Mouse (Mus musculus): ENCODE data around the gene Slc5a4a. TPM values are rescaled to one million over a fixed set of nuclear protein-coding genes. Genes with fewer than 3 reads are reported as not detected.
A peak's percentile ranks its signal among the peaks of the same experiment; 100 is the strongest.

The Slc5a4a gene
- total and polyA plus RNA-seq, 2 experiments from 2014 or later = not detected

- no peak for DNase-seq (ENCODE audit: low spot score)
- 76% methylated on average over 9 of the region's 9 CpGs for WGBS
- Histone ChIP-seq H3K4me2 (ENCODE audit: low read depth, low read length) (no peak overlapping the region), H3K9me3 (replicated peaks; ENCODE audit: control insufficient read depth, low read length) (peaks cover 16% of the 10 kb centered on the region; the same call in 1 of the 2 replicates), H3K27me3 (ENCODE audit: control insufficient read depth, insufficient read depth, low read length) (no peaks in the 10 kb centered on the region), H3K4me3 (ENCODE audit: low read depth, low read length) (no peak overlapping the region), H3K36me3 (replicated peaks; ENCODE audit: control insufficient read depth, insufficient read depth, low read length) (peaks cover 71% of the 10 kb centered on the region), H3K9ac (replicated peaks; ENCODE audit: low read depth, low read length) (no peak overlapping the region), H3K4me1 (ENCODE audit: control insufficient read depth, insufficient read depth) (no peaks in the 10 kb centered on the region), H3K27ac (ENCODE audit: low read depth) (no peak overlapping the region)
- TF ChIP-seq EP300 (IDR thresholded peaks at IDR 0.05; ENCODE audit: low read depth) = no peak
- ATAC-seq (ENCODE audit: insufficient read depth, low read depth) = no peak
Observed at GRCm38 (mm10) chr10:76218240-76218639, 71.0 kb downstream of the Slc5a4a start.

GRCm38 (mm10) chr10:76225944-76226343 is 78.7 kb downstream of the Slc5a4a start:
- Histone ChIP-seq H3K4me3 (ENCODE audit: low read depth, low read length) (no peak overlapping the region), H3K9me3 (replicated peaks; ENCODE audit: control insufficient read depth, low read length) (no peaks in the 10 kb centered on the region), H3K9ac (replicated peaks; ENCODE audit: low read depth, low read length) (no peak overlapping the region), H3K27ac (ENCODE audit: low read depth) (no peak overlapping the region), H3K27me3 (ENCODE audit: control insufficient read depth, insufficient read depth, low read length) (no peaks in the 10 kb centered on the region), H3K4me2 (ENCODE audit: low read depth, low read length) (no peak overlapping the region), H3K4me1 (ENCODE audit: control insufficient read depth, insufficient read depth) (no peaks in the 10 kb centered on the region), H3K36me3 (replicated peaks; ENCODE audit: control insufficient read depth, insufficient read depth, low read length) (peaks cover 49% of the 10 kb centered on the region)
- TF ChIP-seq CTCF (IDR thresholded peaks at IDR 0.05; ENCODE audit: low read depth) (no peak), EP300 (IDR thresholded peaks at IDR 0.05; ENCODE audit: low read depth) (no peak)
- WGBS = 93% methylated on average over 11 of the region's 11 CpGs
- ATAC-seq (ENCODE audit: insufficient read depth, low read depth) (no peak), DNase-seq (ENCODE audit: low spot score) (no peak)

GRCm38 (mm10) chr10:76229627-76230026 is 82.4 kb downstream of the Slc5a4a start:
- Histone ChIP-seq H3K4me3 (ENCODE audit: low read depth, low read length) (no peak overlapping the region), H3K9ac (replicated peaks; ENCODE audit: low read depth, low read length) (no peak overlapping the region), H3K36me3 (replicated peaks; ENCODE audit: control insufficient read depth, insufficient read depth, low read length) (peaks cover 15% of the 10 kb centered on the region), H3K9me3 (replicated peaks; ENCODE audit: control insufficient read depth, low read length) (no peaks in the 10 kb centered on the region), H3K4me2 (ENCODE audit: low read depth, low read length) (no peak overlapping the region), H3K4me1 (ENCODE audit: control insufficient read depth, insufficient read depth) (no peaks in the 10 kb centered on the region), H3K27ac (ENCODE audit: low read depth) (no peak overlapping the region), H3K27me3 (ENCODE audit: control insufficient read depth, insufficient read depth, low read length) (no peaks in the 10 kb centered on the region)
- DNase-seq (ENCODE audit: low spot score) (no peak), ATAC-seq (ENCODE audit: insufficient read depth, low read depth) (no peak)
- TF ChIP-seq CTCF (IDR thresholded peaks at IDR 0.05; ENCODE audit: low read depth) = peak; percentile 21; the same call in 1 of the 2 replicates
- no peak for TF ChIP-seq EP300 (IDR thresholded peaks at IDR 0.05; ENCODE audit: low read depth)
- 67% methylated on average over 1 of the region's 1 CpGs for WGBS

- DNase-seq (ENCODE audit: low spot score) (peak; percentile 95), ATAC-seq (ENCODE audit: insufficient read depth, low read depth) (peak; percentile 98)
- H3K9me3 ChIP-seq (replicated peaks; ENCODE audit: control insufficient read depth, low read length) = no peaks in the 10 kb centered on the region
- TF ChIP-seq EP300 (IDR thresholded peaks at IDR 0.05; ENCODE audit: low read depth) = no peak
- TF ChIP-seq CTCF (IDR thresholded peaks at IDR 0.05; ENCODE audit: low read depth) = 0 out of 2 replicates have a peak, but pooled peaks have one; percentile 5
- no peaks in the 10 kb centered on the region for H3K36me3 ChIP-seq (replicated peaks; ENCODE audit: control insufficient read depth, insufficient read depth, low read length)
- peak within 1 kb of the TSS; percentile 74 for H3K27ac ChIP-seq (ENCODE audit: low read depth)
- WGBS = 1% methylated on average over 46 of the region's 47 CpGs
- peak within 1 kb of the TSS; percentile 89 for H3K4me3 ChIP-seq (ENCODE audit: low read depth, low read length)
- peaks cover 13% of the 10 kb centered on the region; the same call in 1 of the 2 replicates for H3K4me1 ChIP-seq (ENCODE audit: control insufficient read depth, insufficient read depth)
- H3K4me2 ChIP-seq (ENCODE audit: low read depth, low read length) = peak within 1 kb of the TSS; percentile 95
- H3K9ac ChIP-seq (replicated peaks; ENCODE audit: low read depth, low read length) = peak within 1 kb of the TSS; percentile 58
- H3K27me3 ChIP-seq (ENCODE audit: control insufficient read depth, insufficient read depth, low read length) = no peaks in the 10 kb centered on the region
Observed at GRCm38 (mm10) chr10:76237341-76238225, 90.3 kb downstream of the Slc5a4a start, which contains the start of gene Prmt2. TSS of gene Prmt2 (minus strand) at chr10:76237865.

MicroRNAs encoded within 50 kb of the gene (microRNA counts, 519-probe panel; counts per million panel counts)
- 2,436 counts per million, percentile 27 among the panel's probes with 10 or more counts for microRNA mmu-miR-678

Small RNAs within 50 kb of the gene (microRNA-seq; reads per million reads assigned to microRNA genes)
- gene Mir678 = not detected

Other genes with a start within 250 kb of the Slc5a4a start
- 45.7 and 51.2 TPM in 2 replicates for gene Smarcb1, start 225.8 kb upstream of the Slc5a4a start, total RNA-seq (2014; rRNA removed; ENCODE audit: low replicate concordance)
- gene Smarcb1, start 225.8 kb upstream of the Slc5a4a start, polyA plus RNA-seq (2015; fragmentation: Nextera tagmentation; extraction: Ambion mirVana) = 63.9 and 65.7 TPM in 2 replicates
- 1,554 and 1,749 TPM in 2 replicates for gene Chchd10, start 214.3 kb upstream of the Slc5a4a start, total RNA-seq (2014; rRNA removed; ENCODE audit: low replicate concordance)
- 1,293 and 1,345 TPM in 2 replicates for gene Chchd10, start 214.3 kb upstream of the Slc5a4a start, polyA plus RNA-seq (2015; fragmentation: Nextera tagmentation; extraction: Ambion mirVana)
- 13.7 and 29.4 TPM in 2 replicates for gene Mmp11, start 211.0 kb upstream of the Slc5a4a start, total RNA-seq (2014; rRNA removed; ENCODE audit: low replicate concordance)
- gene Mmp11, start 211.0 kb upstream of the Slc5a4a start, polyA plus RNA-seq (2015; fragmentation: Nextera tagmentation; extraction: Ambion mirVana) = 12.6 and 15.4 TPM in 2 replicates
- not detected in 2 replicates for gene Gm867, start 206.8 kb upstream of the Slc5a4a start, total RNA-seq (2014; rRNA removed; ENCODE audit: low replicate concordance)
- 0.31 and 0.32 TPM in 2 replicates for gene Gm867, start 206.8 kb upstream of the Slc5a4a start, polyA plus RNA-seq (2015; fragmentation: Nextera tagmentation; extraction: Ambion mirVana)
- gene Vpreb3, start 204.4 kb upstream of the Slc5a4a start, total RNA-seq (2014; rRNA removed; ENCODE audit: low replicate concordance) = 1.3 TPM in 1 of 2 replicates, not detected in the other
- gene Vpreb3, start 204.4 kb upstream of the Slc5a4a start, polyA plus RNA-seq (2015; fragmentation: Nextera tagmentation; extraction: Ambion mirVana) = 0.22 and 0.73 TPM in 2 replicates
- gene Gm5134, start 192.9 kb upstream of the Slc5a4a start, total RNA-seq (2014; rRNA removed; ENCODE audit: low replicate concordance) = 4.9 TPM in 1 of 2 replicates, not detected in the other
- gene Gm5134, start 192.9 kb upstream of the Slc5a4a start, polyA plus RNA-seq (2015; fragmentation: Nextera tagmentation; extraction: Ambion mirVana) = not detected in 2 replicates
- 4.8 and 7.7 TPM in 2 replicates for gene Zfp280b, start 114.8 kb upstream of the Slc5a4a start, total RNA-seq (2014; rRNA removed; ENCODE audit: low replicate concordance)
- gene Zfp280b, start 114.8 kb upstream of the Slc5a4a start, polyA plus RNA-seq (2015; fragmentation: Nextera tagmentation; extraction: Ambion mirVana) = 6.2 and 7.8 TPM in 2 replicates
- not detected in 2 replicates for gene Slc5a4b, start 36.5 kb upstream of the Slc5a4a start, total RNA-seq (2014; rRNA removed; ENCODE audit: low replicate concordance)
- gene Slc5a4b, start 36.5 kb upstream of the Slc5a4a start, polyA plus RNA-seq (2015; fragmentation: Nextera tagmentation; extraction: Ambion mirVana) = not detected in 2 replicates
- gene Prmt2, start 90.4 kb downstream of the Slc5a4a start, total RNA-seq (2014; rRNA removed; ENCODE audit: low replicate concordance) = 24.2 and 27.7 TPM in 2 replicates
- 31.7 and 36.2 TPM in 2 replicates for gene Prmt2, start 90.4 kb downstream of the Slc5a4a start, polyA plus RNA-seq (2015; fragmentation: Nextera tagmentation; extraction: Ambion mirVana)
- 0.89 TPM in 1 of 2 replicates, not detected in the other for gene S100b, start 106.4 kb downstream of the Slc5a4a start, total RNA-seq (2014; rRNA removed; ENCODE audit: low replicate concordance)
- 0.70 and 0.86 TPM in 2 replicates for gene S100b, start 106.4 kb downstream of the Slc5a4a start, polyA plus RNA-seq (2015; fragmentation: Nextera tagmentation; extraction: Ambion mirVana)
- 23.8 and 47.4 TPM in 2 replicates for gene Dip2a, start 197.8 kb downstream of the Slc5a4a start, total RNA-seq (2014; rRNA removed; ENCODE audit: low replicate concordance)
- 4.3 and 5.7 TPM in 2 replicates for gene Dip2a, start 197.8 kb downstream of the Slc5a4a start, polyA plus RNA-seq (2015; fragmentation: Nextera tagmentation; extraction: Ambion mirVana)